Mouse (Mus musculus): ENCODE measurements around the gene Gm20388.

GRCm38 (mm10) chr8:121078721-121079120, 1168.1 kb downstream of the Gm20388 start:
- no peak for TF ChIP-seq CTCF (conservative IDR thresholded peaks at IDR 0.05; ENCODE audit: insufficient read depth, insufficient read length, low read depth, low read length)
- no peak for TF ChIP-seq POLR2A (IDR thresholded peaks at IDR 0.05; ENCODE audit: low read depth, low read length)

Data from kidney, adult 2 months (tissue).